Mouse (Mus musculus): ENCODE results near the gene Sec22b. TPM values are rescaled to one million over a fixed set of nuclear protein-coding genes. Genes with fewer than 3 reads are reported as not detected.
A peak's percentile ranks its signal among the peaks of the same experiment; 100 is the strongest.

Gene Sec22b
- total RNA-seq, 1 experiment, result 44.4 TPM

DNA sequence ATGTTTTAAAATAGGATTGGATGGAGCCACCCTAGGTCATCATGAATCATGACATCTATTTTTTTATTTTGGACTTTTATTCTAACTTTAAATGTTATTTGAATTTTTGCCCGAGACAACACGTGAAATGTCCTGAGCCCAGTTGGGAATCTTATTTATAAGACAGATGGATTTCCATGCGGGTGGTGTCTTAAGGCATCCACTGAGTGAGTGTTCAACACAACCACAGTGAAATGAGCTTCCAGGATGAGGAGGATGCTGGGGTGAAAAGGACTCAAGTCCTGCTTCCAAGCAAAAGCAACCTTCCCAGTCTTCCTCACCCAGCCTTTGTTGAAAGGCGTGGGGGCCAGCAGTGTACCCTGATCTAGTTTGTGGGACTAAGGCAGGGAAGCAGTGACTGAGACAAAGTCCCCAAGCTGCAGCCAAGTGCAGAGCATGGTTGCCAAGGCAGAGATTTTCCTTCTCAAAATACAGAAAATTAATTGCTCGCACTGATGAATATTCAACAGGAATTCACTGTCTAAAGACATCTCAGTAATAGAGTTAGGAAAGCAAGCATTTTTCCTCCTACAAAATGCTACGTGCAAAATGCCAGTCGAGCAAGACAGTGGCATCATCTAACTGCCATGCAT lies 40.1 kb upstream of the Sec22b start:
- no peak for DNase-seq (ENCODE audit: low read depth, low spot score)
- Histone ChIP-seq H3K9ac (ENCODE audit: insufficient read depth, low read depth, low read length, poor library complexity, severe bottlenecking) (no peak overlapping the region), H3K4me3 (ENCODE audit: insufficient read depth in 1 of 2, low read depth in 1 of 2, low read length in 2 of 2, poor library complexity in 1 of 2, severe bottlenecking in 1 of 2) (no peak overlapping the region), H3K4me1 (ENCODE audit: control insufficient read depth in 2 of 2, insufficient read depth in 2 of 2, low read length in 2 of 2, poor library complexity in 1 of 2) (no peaks in the 10 kb centered on the region), H3K27ac (ENCODE audit: insufficient read depth, low read depth, low read length, poor library complexity, severe bottlenecking) (no peak overlapping the region), H3K9me3 (ENCODE audit: control insufficient read depth, insufficient read depth, low read depth, low read length) (no peaks in the 10 kb centered on the region), H3K36me3 (ENCODE audit: control insufficient read depth, insufficient read depth, low read length, poor library complexity, severe bottlenecking) (no peaks in the 10 kb centered on the region)
- no peak for TF ChIP-seq ZC3H11A (IDR thresholded peaks at IDR 0.05; ENCODE audit: borderline replicate concordance, low read depth, low read length)
- TF ChIP-seq ZNF384 (IDR thresholded peaks at IDR 0.05; ENCODE audit: low read depth, low read length), result no peak
- TF ChIP-seq HCFC1 (IDR thresholded peaks at IDR 0.05; ENCODE audit: borderline replicate concordance, insufficient read depth, low read length), result no peak
- no peak for TF ChIP-seq MAFK (IDR thresholded peaks at IDR 0.05; ENCODE audit: insufficient read depth, low read depth, low read length)
- in situ Hi-C loops (cut with MboI; ENCODE audit: low sequenced_read_pairs in 2 of 2, unreplicated experiment in 2 of 2), result no loop called here

DNA sequence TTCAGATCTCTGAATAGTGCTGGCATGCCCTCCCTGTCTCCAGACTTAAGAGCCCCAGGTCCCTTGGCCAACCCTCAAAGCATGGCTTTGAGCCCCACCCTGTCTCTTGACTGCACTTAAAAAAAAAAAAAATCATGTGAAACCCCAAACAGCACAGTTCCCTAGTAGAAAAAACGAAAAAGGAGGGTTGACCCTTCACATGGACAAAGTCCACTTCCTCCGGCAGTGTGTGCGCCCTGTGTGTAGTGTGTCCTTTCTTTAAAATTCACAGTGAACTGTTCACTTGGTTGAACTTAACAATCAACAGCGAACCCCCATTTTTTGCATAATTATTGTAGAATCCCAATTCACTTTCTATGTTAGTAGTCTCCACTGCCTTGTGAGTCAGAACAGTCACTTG lies 34.3 kb upstream of the Sec22b start:
- Histone ChIP-seq H3K4me1 (ENCODE audit: control insufficient read depth in 2 of 2, insufficient read depth in 2 of 2, low read length in 2 of 2, poor library complexity in 1 of 2) (peaks cover 0 to 3% of the 10 kb centered on the region in 2 experiments; a peak in 1 of 4 replicates), H3K36me3 (ENCODE audit: control insufficient read depth, insufficient read depth, low read length, poor library complexity, severe bottlenecking) (no peaks in the 10 kb centered on the region), H3K9ac (ENCODE audit: insufficient read depth, low read depth, low read length, poor library complexity, severe bottlenecking) (no peak overlapping the region), H3K9me3 (ENCODE audit: control insufficient read depth, insufficient read depth, low read depth, low read length) (no peaks in the 10 kb centered on the region), H3K27ac (ENCODE audit: insufficient read depth, low read depth, low read length, poor library complexity, severe bottlenecking) (no peak overlapping the region), H3K4me3 (ENCODE audit: insufficient read depth in 1 of 2, low read depth in 1 of 2, low read length in 2 of 2, poor library complexity in 1 of 2, severe bottlenecking in 1 of 2) (no peak overlapping the region)
- TF ChIP-seq CHD2 (IDR thresholded peaks at IDR 0.05; ENCODE audit: low read depth, low read length) (no peak), HCFC1 (IDR thresholded peaks at IDR 0.05; ENCODE audit: borderline replicate concordance, insufficient read depth, low read length) (no peak), ZC3H11A (IDR thresholded peaks at IDR 0.05; ENCODE audit: borderline replicate concordance, low read depth, low read length) (no peak), MAFK (IDR thresholded peaks at IDR 0.05; ENCODE audit: insufficient read depth, low read depth, low read length) (no peak), ZNF384 (IDR thresholded peaks at IDR 0.05; ENCODE audit: low read depth, low read length) (no peak)
- in situ Hi-C loops (cut with MboI; ENCODE audit: low sequenced_read_pairs in 2 of 2, unreplicated experiment in 2 of 2), result no loop called here
- no peak for DNase-seq (ENCODE audit: low read depth, low spot score)

DNA sequence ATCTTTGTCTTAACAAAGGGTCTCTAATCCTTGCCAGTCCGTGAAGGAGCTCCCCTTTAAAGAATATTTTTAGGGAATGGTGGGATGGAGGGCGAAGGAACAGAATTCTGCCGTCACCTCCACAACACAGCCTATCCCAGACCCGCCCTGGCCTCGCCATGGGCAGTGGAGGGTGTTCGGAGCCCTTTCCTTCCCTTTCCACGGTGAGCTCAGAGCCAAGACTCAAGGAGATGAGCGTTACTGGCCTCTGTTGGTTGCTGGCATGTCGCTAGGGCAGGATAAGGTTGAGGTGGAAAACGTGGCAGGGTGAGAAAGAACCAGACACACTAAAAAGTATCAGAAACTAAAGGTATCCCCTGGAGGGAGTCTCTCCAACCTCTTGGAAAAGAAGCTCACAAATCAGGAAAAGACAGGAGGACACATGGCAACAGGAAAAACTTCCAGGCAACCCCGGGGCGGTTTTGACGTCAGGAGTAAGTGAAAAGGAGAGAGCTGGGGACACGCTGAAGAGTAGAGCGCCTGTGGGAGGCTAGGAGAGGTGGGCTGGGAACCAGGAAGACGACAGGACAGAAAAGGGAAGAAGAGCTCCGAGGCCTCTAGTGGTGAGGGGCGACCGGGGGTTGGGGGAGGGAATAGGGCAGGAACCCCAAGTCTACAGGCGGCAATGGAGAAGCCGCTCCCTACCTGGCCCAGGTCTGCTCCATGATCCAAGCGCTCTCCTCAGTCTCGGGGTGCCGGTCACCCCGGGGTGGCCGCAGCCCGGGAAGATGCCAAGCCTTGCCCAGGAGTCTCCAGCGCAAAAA lies 33.6 kb upstream of the Sec22b start:
- no peak for TF ChIP-seq MAFK (IDR thresholded peaks at IDR 0.05; ENCODE audit: insufficient read depth, low read depth, low read length)
- TF ChIP-seq HCFC1 (IDR thresholded peaks at IDR 0.05; ENCODE audit: borderline replicate concordance, insufficient read depth, low read length), result no peak
- TF ChIP-seq ZC3H11A (IDR thresholded peaks at IDR 0.05; ENCODE audit: borderline replicate concordance, low read depth, low read length), result no peak
- no peak for TF ChIP-seq CHD2 (IDR thresholded peaks at IDR 0.05; ENCODE audit: low read depth, low read length)
- TF ChIP-seq ZNF384 (IDR thresholded peaks at IDR 0.05; ENCODE audit: low read depth, low read length), result no peak
- Histone ChIP-seq H3K4me1 (ENCODE audit: control insufficient read depth in 2 of 2, insufficient read depth in 2 of 2, low read length in 2 of 2, poor library complexity in 1 of 2) (peaks cover 0 to 3% of the 10 kb centered on the region in 2 experiments; a peak in 1 of 4 replicates), H3K9ac (ENCODE audit: insufficient read depth, low read depth, low read length, poor library complexity, severe bottlenecking) (no peak overlapping the region), H3K4me3 (ENCODE audit: insufficient read depth in 1 of 2, low read depth in 1 of 2, low read length in 2 of 2, poor library complexity in 1 of 2, severe bottlenecking in 1 of 2) (peak overlapping the region; percentile 43 to 52), H3K9me3 (ENCODE audit: control insufficient read depth, insufficient read depth, low read depth, low read length) (no peaks in the 10 kb centered on the region), H3K27ac (ENCODE audit: insufficient read depth, low read depth, low read length, poor library complexity, severe bottlenecking) (no peak overlapping the region), H3K36me3 (ENCODE audit: control insufficient read depth, insufficient read depth, low read length, poor library complexity, severe bottlenecking) (no peaks in the 10 kb centered on the region)
- in situ Hi-C loops (cut with MboI; ENCODE audit: low sequenced_read_pairs in 2 of 2, unreplicated experiment in 2 of 2), result no loop called here
- DNase-seq (ENCODE audit: low read depth, low spot score), result no peak

- no peaks in the 10 kb centered on the region for H3K36me3 ChIP-seq (ENCODE audit: control insufficient read depth, insufficient read depth, low read length, poor library complexity, severe bottlenecking)
- H3K9me3 ChIP-seq (ENCODE audit: control insufficient read depth, insufficient read depth, low read depth, low read length), result no peaks in the 10 kb centered on the region
- H3K9ac ChIP-seq (ENCODE audit: insufficient read depth, low read depth, low read length, poor library complexity, severe bottlenecking), result no peak overlapping the region
- H3K4me1 ChIP-seq (ENCODE audit: control insufficient read depth in 2 of 2, insufficient read depth in 2 of 2, low read length in 2 of 2, poor library complexity in 1 of 2), result peaks cover 0 to 3% of the 10 kb centered on the region in 2 experiments; a peak in 1 of 4 replicates
- H3K4me3 ChIP-seq (ENCODE audit: insufficient read depth in 1 of 2, low read depth in 1 of 2, low read length in 2 of 2, poor library complexity in 1 of 2, severe bottlenecking in 1 of 2), result peak overlapping the region; percentile 43 to 52
- in situ Hi-C loops (cut with MboI; ENCODE audit: low sequenced_read_pairs in 2 of 2, unreplicated experiment in 2 of 2), result no loop called here
- H3K27ac ChIP-seq (ENCODE audit: insufficient read depth, low read depth, low read length, poor library complexity, severe bottlenecking), result no peak overlapping the region
- TF ChIP-seq ZNF384 (IDR thresholded peaks at IDR 0.05; ENCODE audit: low read depth, low read length) (no peak), HCFC1 (IDR thresholded peaks at IDR 0.05; ENCODE audit: borderline replicate concordance, insufficient read depth, low read length) (no peak), ZC3H11A (IDR thresholded peaks at IDR 0.05; ENCODE audit: borderline replicate concordance, low read depth, low read length) (no peak), CHD2 (IDR thresholded peaks at IDR 0.05; ENCODE audit: low read depth, low read length) (no peak), MAFK (IDR thresholded peaks at IDR 0.05; ENCODE audit: insufficient read depth, low read depth, low read length) (no peak)
- DNase-seq (ENCODE audit: low read depth, low spot score), result no peak
Measured at GRCm38 (mm10) chr3:97868024-97868689, 32.8 kb upstream of the Sec22b start.

Measured in ES-E14 (cell line).